Mouse (Mus musculus) stomach, postnatal 0 days (tissue): ENCODE results near the gene Slc1a4. TPM values are rescaled to one million over a fixed set of nuclear protein-coding genes. Genes with fewer than 3 reads are reported as not detected.

Experiments
- ATAC-seq: fragments of 200-750 bp; cut with Nextera tagmentation; 2 replicates; pipeline ENCODE4 v1.8.0; 2017; ENCODE audit not compliant: low FRiP score, low TSS enrichment
- DNase-seq: peaks from one replicate; pipeline ENCODE4 v3.0.0-alpha.2; 2016; ENCODE audit warnings: low spot score
- H3K27ac ChIP-seq: fragments of 300-500 bp; sonication (generic); replicated peaks from 2 replicates; pipeline ENCODE4 v1.5.1; 2014; ENCODE audit warnings: mild to moderate bottlenecking, control low read depth
- H3K27me3 ChIP-seq: fragments of 300-500 bp; sonication (generic); 2 replicates; pipeline ENCODE4 v1.6.1; 2014; ENCODE audit warnings: low read length; ENCODE audit not compliant: control insufficient read depth, insufficient read depth
- H3K36me3 ChIP-seq: fragments of 300-500 bp; sonication (generic); 2 replicates; pipeline ENCODE4 v1.6.1; 2014; ENCODE audit warnings: low read length, mixed read lengths; ENCODE audit not compliant: control insufficient read depth, insufficient read depth
- H3K4me1 ChIP-seq: fragments of 300-500 bp; sonication (generic); replicated peaks from 2 replicates; pipeline ENCODE4 v1.6.1; 2014; ENCODE audit warnings: antibody characterized with exemption; ENCODE audit not compliant: control insufficient read depth, insufficient read depth
- H3K4me2 ChIP-seq: fragments of 300-500 bp; sonication (generic); replicated peaks from 2 replicates; pipeline ENCODE4 v1.6.1; 2014; ENCODE audit warnings: low read depth, mild to moderate bottlenecking, control low read depth, moderate library complexity
- H3K4me3 ChIP-seq: fragments of 300-500 bp; sonication (generic); 2 replicates; pipeline ENCODE4 v1.5.1; 2014; ENCODE audit warnings: low read depth, low read length, control low read depth
- H3K9ac ChIP-seq: fragments of 300-500 bp; sonication (generic); 2 replicates; pipeline ENCODE4 v1.6.1; 2014; ENCODE audit warnings: mild to moderate bottlenecking, low read length, control low read depth, mixed read lengths
- H3K9me3 ChIP-seq: fragments of 300-500 bp; sonication (generic); 2 replicates; pipeline ENCODE4 v1.6.1; 2016; ENCODE audit warnings: low read length; ENCODE audit not compliant: control insufficient read depth
- CTCF ChIP-seq: IDR thresholded peaks from 2 replicates; pipeline ENCODE4 v1.5.1; 2016; ENCODE audit warnings: antibody characterized with exemption, low read depth, mild to moderate bottlenecking, moderate library complexity
- EP300 ChIP-seq: optimal IDR thresholded peaks from 2 replicates; pipeline ENCODE3; 2016; ENCODE audit warnings: antibody characterized with exemption
- WGBS: fragments of 180-500 bp; shearing (Covaris S2); extraction: QIAGEN DNeasy Blood & Tissue Kit; methylation state at CpG from one replicate; pipeline ENCODE4 v1.1.7; 2014; 5-methylcytosine and 5-hydroxymethylcytosine counted together
- polyA plus RNA-seq: library from polyadenylated mRNA; unstranded; fragments of >200 nt; fragmentation: Nextera tagmentation; extraction: Ambion mirVana; gene quantifications from 2 replicates; pipeline ENCODE4 v1.2.1, GENCODE M21; 2015

Slc1a4 gene
- polyA plus RNA-seq, 1 experiment from 2014 or later, result 7.2 TPM

DNA sequence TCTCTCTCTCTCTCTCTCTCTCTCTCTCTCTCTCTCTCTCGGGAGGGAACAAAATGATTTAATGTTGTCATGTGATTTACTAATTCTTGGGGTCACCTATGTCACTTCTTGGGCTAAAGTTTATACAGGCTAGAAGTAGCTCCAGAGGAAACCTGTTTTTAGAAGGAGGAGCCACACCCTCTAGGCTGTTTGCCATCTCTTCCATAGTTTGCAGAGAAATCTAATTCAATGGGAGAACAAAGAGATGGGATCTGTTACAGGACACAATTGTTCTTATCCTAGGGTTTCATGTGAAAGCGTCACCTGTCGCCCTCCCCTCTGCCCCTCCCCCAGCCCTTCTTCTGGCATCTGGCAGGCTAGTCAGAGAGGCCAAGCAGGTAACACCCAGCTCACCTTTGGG, 28.8 kb upstream of the Slc1a4 start:
- H3K27ac ChIP-seq, result no peak overlapping the region
- H3K4me3 ChIP-seq, result no peak overlapping the region
- no peaks in the 10 kb centered on the region for H3K4me1 ChIP-seq
- H3K4me2 ChIP-seq, result no peak overlapping the region
- peak; percentile 51; the same call in 1 of the 2 replicates for ATAC-seq
- WGBS, result 37% methylated on average over 3 of the region's 3 CpGs
- H3K9me3 ChIP-seq, result no peaks in the 10 kb centered on the region
- DNase-seq, result peak; percentile 30
- no peaks in the 10 kb centered on the region for H3K27me3 ChIP-seq
- H3K9ac ChIP-seq, result no peak overlapping the region
- H3K36me3 ChIP-seq, result no peaks in the 10 kb centered on the region
- TF ChIP-seq EP300 (no peak), CTCF (no peak)

DNA sequence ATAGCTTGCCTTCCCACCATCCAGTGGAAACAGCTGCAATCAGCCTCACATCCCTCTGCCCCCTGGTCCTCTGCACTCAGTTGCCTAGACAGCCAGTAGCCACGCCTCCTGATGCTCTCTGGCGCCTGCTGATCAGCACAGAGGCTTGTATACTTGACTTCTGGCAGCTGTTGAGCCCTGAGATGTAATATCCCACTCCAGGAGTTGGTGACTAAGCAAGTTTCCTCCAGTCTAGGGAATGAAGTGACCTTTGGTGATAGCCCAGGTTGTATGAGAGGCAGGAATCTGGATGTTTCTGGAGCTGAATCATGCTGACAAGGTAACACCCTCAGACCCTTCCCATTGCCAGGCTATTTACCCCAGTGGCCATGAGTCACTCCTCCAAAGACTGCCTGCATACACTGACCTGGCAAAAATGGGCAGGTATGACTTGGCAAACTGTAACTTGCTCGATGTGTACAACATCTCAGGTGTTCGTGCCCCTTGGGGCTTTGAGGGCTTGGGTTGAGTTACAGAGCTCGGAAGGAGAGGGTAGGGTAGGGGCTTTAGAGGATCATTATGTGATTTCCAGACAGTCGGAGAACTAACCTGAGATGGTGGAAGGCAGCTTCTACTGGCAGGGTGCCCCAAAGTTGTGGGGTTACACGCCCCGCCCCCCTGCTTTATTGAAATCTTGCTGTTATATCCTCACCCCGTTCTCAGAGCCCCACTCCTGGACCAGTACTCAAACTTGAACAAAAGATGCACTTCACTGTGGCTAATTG, 25.4 kb upstream of the Slc1a4 start:
- TF ChIP-seq EP300 (no peak), CTCF (no peak)
- no peaks in the 10 kb centered on the region for H3K9me3 ChIP-seq
- WGBS, result 72% methylated on average over 9 of the region's 9 CpGs
- H3K36me3 ChIP-seq, result no peaks in the 10 kb centered on the region
- peak; percentile 18 for DNase-seq
- H3K4me3 ChIP-seq, result no peak overlapping the region
- ATAC-seq, result peak; percentile 86
- no peaks in the 10 kb centered on the region for H3K27me3 ChIP-seq
- H3K4me2 ChIP-seq, result no peak overlapping the region
- H3K27ac ChIP-seq, result no peak overlapping the region
- H3K4me1 ChIP-seq, result no peaks in the 10 kb centered on the region
- H3K9ac ChIP-seq, result no peak overlapping the region

DNA sequence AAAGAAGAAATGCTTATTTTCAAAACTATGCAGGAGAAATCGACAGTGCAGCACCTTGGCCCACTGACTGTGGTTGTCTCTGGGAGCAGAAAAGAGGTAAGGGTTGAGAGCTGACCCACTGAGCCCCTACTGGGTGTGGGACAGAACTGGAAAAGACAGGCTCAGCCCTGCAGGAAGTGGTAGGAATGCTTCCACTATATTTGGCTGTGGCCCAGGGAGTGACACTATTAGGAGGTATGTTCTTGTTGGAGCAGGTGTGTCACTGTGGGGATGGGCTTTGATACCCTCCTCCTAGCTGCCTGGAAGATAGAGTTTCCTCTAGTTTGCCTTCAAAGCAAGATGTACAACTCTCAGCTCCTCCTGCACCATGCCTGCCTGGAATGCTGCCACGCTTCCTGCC, 16.0 kb upstream of the Slc1a4 start:
- TF ChIP-seq EP300 (no peak), CTCF (no peak)
- WGBS, result 67% methylated on average over 2 of the region's 2 CpGs
- peak overlapping the region; percentile 35; the same call in 1 of the 2 replicates for H3K27ac ChIP-seq

DNA sequence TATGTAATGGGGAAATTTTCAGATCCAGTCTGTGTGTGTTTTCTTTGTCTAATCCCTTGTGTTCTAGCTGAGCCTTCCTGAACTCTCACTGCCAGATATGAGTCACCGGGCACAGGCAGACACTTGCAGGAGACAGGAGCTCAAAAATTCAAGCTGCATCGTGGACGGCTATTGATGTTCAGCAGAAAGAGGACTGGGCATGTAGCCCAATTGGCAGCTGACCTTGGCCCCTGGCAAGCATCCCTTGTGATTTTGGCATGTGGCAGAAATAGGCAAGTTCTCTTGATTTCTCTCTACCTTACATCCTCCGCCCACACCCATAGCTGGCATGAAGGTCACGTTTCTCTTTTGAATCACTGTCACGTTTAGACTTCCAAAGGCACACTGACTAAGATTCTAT, 15.0 kb upstream of the Slc1a4 start:
- TF ChIP-seq CTCF, result no peak
- no peak for TF ChIP-seq EP300
- ATAC-seq, result no peak; the same call in 1 of the 2 replicates
- Histone ChIP-seq H3K27ac (peak overlapping the region; percentile 35; the same call in 1 of the 2 replicates), H3K36me3 (no peaks in the 10 kb centered on the region), H3K9ac (no peak overlapping the region), H3K9me3 (no peaks in the 10 kb centered on the region), H3K27me3 (no peaks in the 10 kb centered on the region), H3K4me3 (no peak overlapping the region), H3K4me1 (no peaks in the 10 kb centered on the region), H3K4me2 (no peak overlapping the region)
- peak; percentile 24 for DNase-seq
- 51% methylated on average over 6 of the region's 6 CpGs for WGBS

More for the DNA sequence above, 16.0 kb upstream of the Slc1a4 start:
- Histone ChIP-seq H3K36me3 (no peaks in the 10 kb centered on the region), H3K27me3 (no peaks in the 10 kb centered on the region), H3K4me3 (no peak overlapping the region), H3K9ac (no peak overlapping the region), H3K4me2 (no peak overlapping the region), H3K9me3 (no peaks in the 10 kb centered on the region), H3K4me1 (no peaks in the 10 kb centered on the region)
- ATAC-seq (0 out of 2 replicates have a peak, but pooled peaks have one; percentile 30), DNase-seq (no peak)

DNA sequence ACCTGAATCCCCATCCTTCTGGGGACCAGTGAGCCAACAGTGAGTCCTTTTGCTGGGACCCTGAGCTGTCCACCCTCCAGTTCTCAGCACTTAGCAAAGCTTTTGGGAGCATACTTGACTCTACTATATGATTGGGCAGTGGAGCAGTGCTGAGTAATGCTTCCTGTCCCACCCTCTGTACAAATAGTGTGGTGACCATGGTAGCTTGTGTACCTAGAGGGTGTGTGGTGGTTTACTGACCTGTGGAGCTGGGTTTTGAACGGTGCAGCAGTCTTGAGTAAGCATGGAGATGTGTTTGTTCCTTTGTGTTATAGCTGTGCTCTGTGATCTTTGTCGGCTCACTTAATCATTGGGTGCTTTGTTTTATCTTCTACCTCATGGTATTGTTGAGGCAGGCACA, 13.9 kb upstream of the Slc1a4 start:
- peak; percentile 99 for ATAC-seq
- WGBS, result 55% methylated on average over 2 of the region's 2 CpGs
- Histone ChIP-seq H3K9ac (no peak overlapping the region), H3K27me3 (no peaks in the 10 kb centered on the region), H3K4me2 (no peak overlapping the region), H3K27ac (no peak overlapping the region), H3K4me1 (no peaks in the 10 kb centered on the region), H3K4me3 (no peak overlapping the region), H3K9me3 (no peaks in the 10 kb centered on the region), H3K36me3 (no peaks in the 10 kb centered on the region)
- peak; percentile 65 for DNase-seq
- no peak for TF ChIP-seq EP300
- TF ChIP-seq CTCF, result no peak

DNA sequence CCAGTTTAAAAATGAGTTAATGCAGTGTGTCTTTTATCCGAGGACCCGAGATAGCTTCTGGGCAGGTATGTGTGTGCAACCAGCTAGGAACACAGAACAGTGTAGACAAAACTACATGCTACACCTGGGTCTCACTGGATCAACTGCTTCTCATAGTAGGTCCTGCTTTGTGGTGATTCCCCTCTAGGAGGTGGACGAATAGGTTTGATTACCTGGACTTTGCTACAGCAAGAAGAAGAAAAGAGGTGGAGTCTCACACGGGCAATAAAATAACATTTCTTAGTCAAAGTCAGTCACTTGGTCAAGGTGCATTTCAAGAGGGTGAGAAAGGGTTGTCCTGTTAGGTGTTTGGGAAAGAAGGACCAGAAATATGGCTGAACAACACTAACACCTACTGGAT, 11.4 kb upstream of the Slc1a4 start:
- DNase-seq, result no peak
- H3K4me1 ChIP-seq, result no peaks in the 10 kb centered on the region
- no peak for ATAC-seq
- H3K4me3 ChIP-seq, result no peak overlapping the region
- 90% methylated on average over 4 of the region's 4 CpGs for WGBS
- no peaks in the 10 kb centered on the region for H3K36me3 ChIP-seq
- no peaks in the 10 kb centered on the region for H3K9me3 ChIP-seq
- H3K27ac ChIP-seq, result no peak overlapping the region
- no peak overlapping the region for H3K9ac ChIP-seq
- no peaks in the 10 kb centered on the region for H3K27me3 ChIP-seq
- no peak overlapping the region for H3K4me2 ChIP-seq
- TF ChIP-seq CTCF (no peak), EP300 (no peak)
